Mouse (Mus musculus): ENCODE measurements at regions not wholly inside any gene's neighbourhood (a gene's known extent, or its start where the extent isn't known, plus 50 kb on each side); places are given as distances from the start of the nearest gene placed in this dataset.
A peak's percentile ranks its signal among the peaks of the same experiment; 100 is the strongest.
"Not testable (repeated sequence)": the region's sequence is repeated elsewhere in the genome, so short reads cannot be mapped to it uniquely, and the experiment has no call there.

DNA sequence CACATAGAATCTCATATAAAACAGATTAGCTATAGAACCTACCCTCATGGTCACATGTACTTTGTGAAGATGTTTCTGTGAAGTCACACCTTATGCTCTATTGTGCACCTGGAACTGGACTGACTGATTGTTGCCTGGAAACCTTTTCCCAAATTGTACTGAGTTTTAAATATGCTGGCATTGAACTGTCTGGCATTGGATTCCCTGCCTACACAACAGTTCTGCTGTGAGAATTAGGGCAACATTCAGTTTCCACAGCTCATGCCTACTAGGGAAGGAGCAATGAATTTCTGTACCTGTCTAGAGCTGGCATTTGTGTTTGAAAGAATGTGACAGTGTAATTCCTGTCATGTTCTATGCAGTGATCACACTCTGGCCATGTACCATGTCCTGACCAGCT is 60.4 kb upstream of the Poc5 start:
- DNase-seq: no peak

DNA sequence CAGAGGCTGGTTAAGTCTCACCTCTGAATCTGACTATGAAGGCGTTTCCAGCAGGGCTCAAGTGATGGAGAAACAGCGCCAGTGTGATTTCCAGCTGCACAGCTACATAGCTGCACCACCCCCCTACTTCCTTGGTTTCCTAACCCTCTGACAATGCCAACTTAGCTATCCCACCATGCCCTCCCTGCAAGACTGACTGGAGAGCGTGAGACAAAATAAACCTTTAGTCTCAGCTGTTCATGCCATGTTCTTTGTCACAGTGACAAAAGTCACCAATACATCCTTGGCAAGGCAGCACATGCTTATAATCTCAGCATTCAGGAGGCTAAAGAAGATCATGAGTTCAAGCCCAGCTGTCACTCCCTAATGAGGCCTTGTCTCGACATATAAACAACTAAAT is 63.5 kb upstream of the Poc5 start:
- DNase-seq: no peak

DNA sequence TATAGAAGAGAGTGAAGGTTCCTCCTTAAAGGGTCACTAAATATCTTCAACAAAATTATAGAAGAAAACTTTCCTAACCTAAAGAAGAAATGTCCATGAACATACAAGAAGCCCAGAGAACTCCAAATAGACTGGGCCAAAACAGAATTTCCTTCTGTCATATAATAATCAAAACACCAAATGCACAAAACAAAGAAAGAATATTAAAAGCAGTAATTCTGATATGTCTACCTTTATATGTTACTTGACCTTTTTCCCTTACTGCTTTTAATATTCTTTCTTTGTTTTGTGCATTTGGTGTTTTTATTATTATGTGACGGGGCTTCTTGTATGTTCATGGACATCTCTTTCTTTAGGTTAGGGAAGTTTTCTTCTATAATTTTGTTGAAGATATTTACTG is 70.9 kb upstream of the Poc5 start:
- DNase-seq: not testable (repeated sequence)

DNA sequence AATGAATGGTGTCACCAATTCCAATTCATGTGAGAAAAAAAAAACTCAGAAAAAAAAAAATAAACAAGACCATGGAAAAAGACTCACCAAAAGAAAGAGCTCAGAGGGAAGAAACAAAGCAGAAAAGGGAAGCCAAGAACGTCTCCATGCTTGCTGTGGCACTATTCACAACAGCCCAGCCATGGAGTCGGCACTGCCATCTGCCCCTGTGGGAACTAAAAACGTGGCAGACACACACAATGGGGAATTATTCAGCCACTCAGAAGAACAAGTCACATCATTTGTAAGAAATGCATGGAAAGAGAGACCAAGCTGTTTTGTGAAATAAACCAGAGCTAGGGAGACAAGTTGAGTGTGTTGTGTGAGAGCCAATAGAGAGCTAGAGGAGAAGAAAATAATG is 74.9 kb upstream of the Poc5 start:
- DNase-seq: no peak

DNA sequence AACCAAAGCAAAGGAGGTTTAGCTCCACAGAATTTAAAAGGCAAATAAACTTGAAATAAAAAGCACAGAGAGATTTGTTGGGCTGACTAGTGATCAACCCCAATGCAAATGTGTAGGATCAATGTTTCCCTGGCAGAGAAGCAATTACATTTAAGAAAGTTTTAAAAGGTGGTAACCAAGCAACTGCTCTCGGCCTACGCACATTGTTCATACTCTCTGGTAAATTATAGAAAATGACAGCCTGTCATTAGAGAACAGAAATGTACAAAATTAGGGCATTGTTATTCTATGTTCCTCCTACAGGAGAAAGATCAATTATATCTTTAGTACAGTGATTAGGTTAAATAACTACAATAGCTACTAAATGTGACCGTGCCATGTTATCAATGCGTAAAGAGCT is 85.6 kb upstream of the Poc5 start:
- no peak for DNase-seq

DNA sequence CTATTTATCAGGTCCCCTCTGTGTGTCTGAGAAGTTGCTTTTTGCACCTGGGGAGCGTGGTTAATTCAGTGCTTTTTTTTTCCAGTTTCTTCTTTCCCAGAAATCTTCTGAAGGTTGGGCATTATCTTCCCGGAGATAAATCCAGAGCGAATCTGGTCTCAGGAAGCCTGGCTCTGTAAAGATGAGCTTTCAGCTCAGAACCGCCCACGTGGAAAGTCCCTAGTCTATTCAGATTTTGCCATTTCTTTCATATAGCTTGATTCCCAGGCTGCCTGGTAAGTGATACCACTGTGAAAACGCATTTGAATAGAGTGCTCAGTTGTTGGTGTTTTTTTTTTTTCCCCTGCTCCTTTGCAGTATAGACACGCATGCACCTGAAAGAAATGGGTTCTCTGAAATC is 100.3 kb upstream of the Poc5 start:
- no peak for DNase-seq

DNA sequence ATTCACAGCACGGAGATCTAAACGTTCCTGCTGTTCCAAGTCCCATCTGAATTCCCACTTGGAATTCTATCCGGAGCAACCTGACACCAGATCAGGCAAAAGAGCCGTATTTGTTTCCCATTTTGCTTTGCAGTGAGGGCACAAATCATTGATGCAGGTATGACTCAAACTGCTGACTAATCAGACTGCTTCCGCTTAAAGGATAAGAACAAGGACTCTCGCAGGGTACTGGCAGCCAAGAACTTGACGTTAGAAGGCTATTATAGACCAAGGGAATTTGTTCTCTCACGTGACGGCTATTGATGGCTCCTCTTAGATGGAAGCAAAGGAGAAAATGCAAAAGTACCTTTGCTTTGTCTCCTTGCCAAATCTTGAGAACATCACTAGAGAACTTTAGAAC is 118.1 kb upstream of the Poc5 start:
- no peak for DNase-seq

DNA sequence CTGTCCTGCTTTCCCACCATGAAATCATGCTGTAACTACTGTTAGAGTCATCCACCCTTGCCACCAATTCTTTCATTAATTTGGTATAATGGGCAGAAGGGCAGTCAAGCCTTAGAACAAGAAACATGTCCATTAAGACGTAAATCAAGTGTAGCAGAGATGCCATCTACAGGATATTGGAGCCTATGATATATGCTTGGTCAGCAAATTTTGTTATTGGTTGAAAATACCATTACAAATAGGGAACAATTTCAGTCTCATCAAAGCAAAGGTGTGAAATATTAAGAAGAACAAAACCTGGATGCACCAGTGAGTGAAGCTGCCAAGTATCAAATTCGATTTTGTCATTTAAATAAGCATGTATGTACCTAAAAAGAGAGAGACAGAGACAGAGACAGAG is 123.6 kb upstream of the Sv2c start:
- no peak for DNase-seq

DNA sequence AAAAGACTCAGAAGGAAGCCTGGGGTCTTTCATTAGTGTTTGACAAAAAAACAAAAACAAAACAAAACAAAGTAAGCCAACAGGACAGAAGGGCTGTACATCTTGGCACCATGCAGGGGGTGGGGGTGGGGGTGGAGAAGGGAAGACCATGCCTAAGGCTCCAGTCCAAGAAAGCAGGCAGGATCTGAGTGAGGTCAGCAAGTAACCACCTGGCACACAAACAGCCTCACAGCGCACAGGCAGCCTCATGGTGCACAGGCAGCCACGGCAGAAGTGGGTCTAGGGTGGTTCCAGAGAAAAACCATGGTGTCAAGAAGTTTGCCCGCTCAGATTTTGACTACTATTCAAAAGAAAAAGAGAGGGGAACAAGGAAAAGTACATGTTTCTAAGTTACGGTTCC is 122.0 kb upstream of the Sv2c start:
- DNase-seq: no peak

DNA sequence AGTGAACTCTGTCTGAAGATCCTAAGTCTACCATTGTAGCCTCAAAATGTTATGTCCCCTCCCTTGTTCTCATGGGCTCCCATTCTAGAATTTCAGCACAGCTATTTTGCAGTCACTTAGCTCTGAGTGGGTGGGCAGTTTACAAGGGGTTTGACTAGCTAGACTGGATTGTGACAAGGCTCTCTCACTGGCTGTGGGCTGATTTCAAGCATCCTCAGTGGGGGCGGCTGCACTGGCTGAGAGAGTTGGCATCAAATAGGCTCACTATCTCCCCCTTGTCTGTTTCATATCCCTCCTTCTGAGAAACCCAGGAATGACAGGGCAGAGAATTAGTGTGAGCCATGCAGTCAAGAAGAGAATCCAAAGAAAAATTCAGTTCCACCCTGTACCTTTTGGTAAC is 88.4 kb upstream of the Sv2c start:
- DNase-seq: no peak

DNA sequence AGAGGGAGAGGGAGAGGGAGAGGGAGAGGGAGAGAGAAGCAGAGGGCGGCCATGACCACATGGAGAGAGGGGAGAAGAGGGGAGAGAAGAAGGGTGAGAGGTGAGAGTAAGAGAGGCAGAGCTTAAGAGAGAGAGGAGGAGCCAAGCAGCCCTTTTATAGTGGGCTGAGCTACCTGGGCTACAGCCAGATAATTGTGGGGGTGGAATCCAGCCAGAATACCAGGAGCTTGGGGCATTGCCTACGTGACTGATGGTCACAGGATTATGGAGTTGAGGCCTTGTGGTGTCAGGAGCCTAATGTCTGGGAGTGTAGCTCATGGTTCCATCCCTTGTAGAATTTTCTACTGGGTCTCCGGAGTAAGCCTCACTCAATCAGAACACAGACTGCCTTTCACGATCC is 83.1 kb upstream of the Sv2c start:
- peak; percentile 6 for DNase-seq

DNA sequence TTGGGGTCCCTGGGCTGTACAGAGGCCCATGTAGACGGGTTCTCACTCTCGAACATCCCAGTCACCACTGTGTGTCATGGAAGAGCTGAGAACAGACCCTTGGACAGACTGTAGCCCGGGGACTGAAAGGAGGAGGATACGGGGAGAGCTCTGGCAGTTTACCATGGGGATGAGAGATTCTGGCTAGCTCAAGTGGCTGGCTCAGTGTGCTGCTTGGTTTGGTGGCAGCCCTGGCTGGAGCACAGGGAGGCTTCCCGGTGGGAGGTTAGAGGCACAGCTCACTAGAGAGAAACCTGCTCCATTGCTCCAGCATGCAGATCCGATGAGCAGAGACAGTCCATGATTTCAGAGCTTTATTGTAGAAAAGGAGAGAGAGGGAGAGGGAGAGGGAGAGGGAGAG is 82.7 kb upstream of the Sv2c start:
- DNase-seq: peak; percentile 69

DNA sequence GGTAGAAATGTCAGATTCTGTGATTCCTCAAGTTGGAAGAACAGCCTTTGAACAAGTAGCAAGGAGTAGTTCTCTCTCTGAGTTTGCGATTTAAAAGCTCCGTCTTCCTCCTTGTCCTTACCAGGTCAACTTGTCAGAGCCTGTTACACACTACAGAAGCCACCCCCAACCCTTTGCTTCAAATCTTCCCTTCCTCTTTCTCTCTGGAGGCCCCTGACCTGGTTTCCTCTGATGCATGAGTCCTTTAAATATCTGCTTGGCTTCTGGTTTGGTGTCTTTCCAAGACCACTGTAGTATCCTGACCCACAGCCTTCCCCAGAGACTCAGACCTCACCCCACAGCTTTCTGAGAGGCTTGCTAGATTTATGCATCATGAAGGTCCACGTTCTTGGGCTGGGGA is 73.7 kb upstream of the Sv2c start:
- no peak for DNase-seq

DNA sequence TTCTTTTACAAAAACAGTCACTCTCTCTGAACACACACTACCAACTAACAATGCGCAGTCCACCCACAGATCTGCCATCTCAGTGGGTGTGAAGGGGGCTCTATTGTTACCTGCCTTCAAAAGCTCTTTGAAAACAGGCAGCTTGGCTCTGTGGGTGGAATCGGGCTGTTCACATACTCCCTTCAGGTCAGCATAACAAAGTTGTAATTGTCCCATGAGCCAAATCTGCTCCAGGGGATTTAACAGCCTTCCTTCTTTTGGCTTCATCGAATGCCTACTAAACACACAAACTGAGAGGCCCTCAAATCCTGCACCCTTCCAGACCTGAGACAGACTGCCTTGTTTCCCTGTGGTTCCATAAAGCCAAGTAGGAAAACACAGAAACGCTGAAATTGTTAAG is 56.2 kb upstream of the Sv2c start:
- no peak for DNase-seq

Measured in cerebellum, adult 9-11 months (tissue).